Mouse (Mus musculus) olfactory bulb, adult 2 months (tissue): Measurements from ENCODE around the gene Tjp3. TPM values are rescaled to one million over a fixed set of nuclear protein-coding genes. Genes with fewer than 3 reads are reported as not detected.

Source experiments
- H3K27ac ChIP-seq: fragments of 200-500 bp; 2 replicates; pipeline ENCODE4 v1.5.1; 2012; ENCODE audit warnings: low read depth, low read length; ENCODE audit not compliant: insufficient read depth
- H3K4me1 ChIP-seq: fragments of 200-500 bp; 2 replicates; pipeline ENCODE4 v1.6.1; 2012; ENCODE audit warnings: low read length; ENCODE audit not compliant: control insufficient read depth, insufficient read depth
- H3K4me3 ChIP-seq: fragments of 200-500 bp; 2 replicates; pipeline ENCODE4 v1.5.1; 2012; ENCODE audit warnings: mild to moderate bottlenecking, low read depth, low read length, moderate library complexity; ENCODE audit not compliant: insufficient read depth
- CTCF ChIP-seq: fragments of 200-500 bp; IDR thresholded peaks from 2 replicates; pipeline ENCODE4 v1.5.1; 2012; ENCODE audit warnings: low read depth, mild to moderate bottlenecking, low read length, moderate library complexity; ENCODE audit not compliant: insufficient read depth
- POLR2A ChIP-seq: fragments of 200-500 bp; IDR thresholded peaks from 2 replicates; pipeline ENCODE4 v1.6.1; 2012; ENCODE audit warnings: mild to moderate bottlenecking, low read depth, low read length, moderate library complexity; ENCODE audit not compliant: insufficient read depth
- WGBS: fragments of 180-500 bp; shearing (Covaris S2); methylation state at CpG from one replicate; pipeline ENCODE4 v1.1.7; 2018; 5-methylcytosine and 5-hydroxymethylcytosine counted together
- polyA plus RNA-seq: library from polyadenylated mRNA; stranded (reverse); fragments of >200 nt; gene quantifications from 2 replicates; pipeline ENCODE4 v1.2.4, GENCODE M21; 2012; ENCODE audit warnings: low replicate concordance; ENCODE audit not compliant: missing spikeins, insufficient read depth, insufficient read length

The Tjp3 gene
- polyA plus RNA-seq, 1 experiment: not detected

GRCm38 (mm10) chr10:81249442-81249841 is 41.9 kb downstream of the Tjp3 start:
- 84% methylated on average over 8 of the region's 8 CpGs for WGBS
- TF ChIP-seq CTCF (no peak), POLR2A (no peak)
- Histone ChIP-seq H3K4me1 (peaks cover 29% of the 10 kb centered on the region), H3K27ac (no peak overlapping the region), H3K4me3 (no peak overlapping the region)

- Histone ChIP-seq H3K4me1 (peaks cover 21% of the 10 kb centered on the region), H3K4me3 (no peak overlapping the region), H3K27ac (no peak overlapping the region)
- 93% methylated on average over 2 of the region's 2 CpGs for WGBS
- no peak for TF ChIP-seq CTCF
- no peak for TF ChIP-seq POLR2A
Observed at GRCm38 (mm10) chr10:81247804-81248203, 43.6 kb downstream of the Tjp3 start.

GRCm38 (mm10) chr10:81245166-81245565 is 46.2 kb downstream of the Tjp3 start:
- TF ChIP-seq POLR2A: no peak
- no peak overlapping the region for H3K27ac ChIP-seq
- WGBS: 87% methylated on average over 6 of the region's 6 CpGs
- no peak overlapping the region for H3K4me3 ChIP-seq
- H3K4me1 ChIP-seq: peaks cover 11% of the 10 kb centered on the region

GRCm38 (mm10) chr10:81244595-81244994 is 46.8 kb downstream of the Tjp3 start:
- 9% methylated on average over 17 of the region's 17 CpGs for WGBS
- Histone ChIP-seq H3K4me3 (no peak overlapping the region), H3K4me1 (peaks cover 11% of the 10 kb centered on the region), H3K27ac (no peak overlapping the region)
- TF ChIP-seq CTCF (peak; percentile 74), POLR2A (no peak)

- 90% methylated on average over 4 of the region's 4 CpGs for WGBS
- TF ChIP-seq POLR2A: no peak
- no peak for TF ChIP-seq CTCF
- peaks cover 11% of the 10 kb centered on the region for H3K4me1 ChIP-seq
- no peak overlapping the region for H3K27ac ChIP-seq
- no peak overlapping the region for H3K4me3 ChIP-seq
Observed at GRCm38 (mm10) chr10:81244146-81244545, 47.2 kb downstream of the Tjp3 start.

GRCm38 (mm10) chr10:81242021-81242420 is 49.4 kb downstream of the Tjp3 start:
- TF ChIP-seq CTCF: no peak
- no peak for TF ChIP-seq POLR2A
- H3K27ac ChIP-seq: no peak overlapping the region
- 93% methylated on average over 16 of the region's 16 CpGs for WGBS
- no peak overlapping the region for H3K4me3 ChIP-seq
- peaks cover 23% of the 10 kb centered on the region for H3K4me1 ChIP-seq

- Histone ChIP-seq H3K27ac (no peak overlapping the region), H3K4me3 (no peak overlapping the region), H3K4me1 (peaks cover 31% of the 10 kb centered on the region)
- WGBS: 23% methylated on average over 13 of the region's 13 CpGs
- TF ChIP-seq POLR2A (no peak), CTCF (peak; percentile 55)
Observed at GRCm38 (mm10) chr10:81240876-81241275, 50.5 kb downstream of the Tjp3 start.

- H3K27ac ChIP-seq: no peak overlapping the region
- H3K4me1 ChIP-seq: peaks cover 26% of the 10 kb centered on the region
- 84% methylated on average over 2 of the region's 2 CpGs for WGBS
- no peak overlapping the region for H3K4me3 ChIP-seq
- TF ChIP-seq POLR2A (no peak), CTCF (no peak)
Observed at GRCm38 (mm10) chr10:81238618-81239017, 52.8 kb downstream of the Tjp3 start.

GRCm38 (mm10) chr10:81236471-81237268 is 54.7 kb downstream of the Tjp3 start:
- 71% methylated on average over 12 of the region's 12 CpGs for WGBS

GRCm38 (mm10) chr10:81234206-81234605 is 57.2 kb downstream of the Tjp3 start:
- WGBS: 50% methylated on average over 6 of the region's 6 CpGs
- H3K4me1 ChIP-seq: peaks cover 40% of the 10 kb centered on the region
- TF ChIP-seq POLR2A (no peak), CTCF (no peak)
- no peak overlapping the region for H3K4me3 ChIP-seq
- no peak overlapping the region for H3K27ac ChIP-seq

More at GRCm38 (mm10) chr10:81236471-81237268, 54.7 kb downstream of the Tjp3 start:
- no peak overlapping the region for H3K27ac ChIP-seq
- H3K4me3 ChIP-seq: no peak overlapping the region
- no peak for TF ChIP-seq POLR2A
- no peak for TF ChIP-seq CTCF
- peaks cover 33% of the 10 kb centered on the region for H3K4me1 ChIP-seq

- H3K4me3 ChIP-seq: peak overlapping the region; percentile 55
- WGBS: under 1% methylated on average over 25 of the region's 28 CpGs
- H3K27ac ChIP-seq: peak overlapping the region; percentile 37; the same call in 1 of the 2 replicates
- peaks cover 44% of the 10 kb centered on the region for H3K4me1 ChIP-seq
- TF ChIP-seq CTCF (no peak), POLR2A (no peak)
Observed at GRCm38 (mm10) chr10:81233226-81233585, 58.2 kb downstream of the Tjp3 start.
